Mouse (Mus musculus) hindbrain, embryonic 11.5 days (tissue): ENCODE measurements at regions not wholly inside any gene's neighbourhood (a gene's known extent, or its start where the extent isn't known, plus 50 kb on each side); places are given as distances from the start of the nearest gene placed in this dataset.

Experiments
- ATAC-seq: fragments of 200-750 bp; cut with Nextera tagmentation; 2 replicates; pipeline ENCODE4 v1.8.0; 2017; ENCODE audit warnings: mild to moderate bottlenecking, moderate TSS enrichment, moderate library complexity; ENCODE audit not compliant: low FRiP score
- DNase-seq: peaks from one replicate; pipeline ENCODE4 v3.0.0-alpha.2; 2015; ENCODE audit warnings: low spot score
- H3K27ac ChIP-seq: fragments of 300-500 bp; sonication (generic); 2 replicates; pipeline ENCODE4 v1.5.1; 2014; ENCODE audit warnings: mild to moderate bottlenecking, low read depth, low read length
- H3K27me3 ChIP-seq: fragments of 300-500 bp; sonication (generic); 2 replicates; pipeline ENCODE4 v1.6.1; 2014; ENCODE audit warnings: mild to moderate bottlenecking, low read length, moderate library complexity, mixed read lengths; ENCODE audit not compliant: control insufficient read depth, insufficient read depth
- H3K36me3 ChIP-seq: fragments of 300-500 bp; sonication (generic); 2 replicates; pipeline ENCODE4 v1.6.1; 2014; ENCODE audit warnings: mild to moderate bottlenecking, low read length, moderate library complexity, mixed read lengths; ENCODE audit not compliant: control insufficient read depth, insufficient read depth
- H3K4me1 ChIP-seq: fragments of 300-500 bp; sonication (generic); replicated peaks from 2 replicates; pipeline ENCODE4 v1.6.1; 2014; ENCODE audit warnings: low read length, mixed read lengths; ENCODE audit not compliant: control insufficient read depth, insufficient read depth
- H3K4me2 ChIP-seq: fragments of 300-500 bp; sonication (generic); replicated peaks from 2 replicates; pipeline ENCODE4 v1.6.1; 2014; ENCODE audit warnings: mild to moderate bottlenecking, low read depth, low read length
- H3K4me3 ChIP-seq: fragments of 300-500 bp; sonication (generic); 2 replicates; pipeline ENCODE4 v1.5.1; 2014; ENCODE audit warnings: low read depth, low read length
- H3K9ac ChIP-seq: fragments of 300-500 bp; sonication (generic); 2 replicates; pipeline ENCODE4 v1.6.1; 2014; ENCODE audit warnings: low read depth, low read length
- H3K9me3 ChIP-seq: fragments of 300-500 bp; sonication (generic); 2 replicates; pipeline ENCODE4 v1.6.1; 2016; ENCODE audit warnings: low read length; ENCODE audit not compliant: control insufficient read depth
- WGBS: fragments of 180-500 bp; shearing (Covaris S2); extraction: QIAGEN DNeasy Blood & Tissue Kit; methylation state at CpG from one replicate; pipeline ENCODE4 v1.1.7; 2014; 5-methylcytosine and 5-hydroxymethylcytosine counted together

DNA sequence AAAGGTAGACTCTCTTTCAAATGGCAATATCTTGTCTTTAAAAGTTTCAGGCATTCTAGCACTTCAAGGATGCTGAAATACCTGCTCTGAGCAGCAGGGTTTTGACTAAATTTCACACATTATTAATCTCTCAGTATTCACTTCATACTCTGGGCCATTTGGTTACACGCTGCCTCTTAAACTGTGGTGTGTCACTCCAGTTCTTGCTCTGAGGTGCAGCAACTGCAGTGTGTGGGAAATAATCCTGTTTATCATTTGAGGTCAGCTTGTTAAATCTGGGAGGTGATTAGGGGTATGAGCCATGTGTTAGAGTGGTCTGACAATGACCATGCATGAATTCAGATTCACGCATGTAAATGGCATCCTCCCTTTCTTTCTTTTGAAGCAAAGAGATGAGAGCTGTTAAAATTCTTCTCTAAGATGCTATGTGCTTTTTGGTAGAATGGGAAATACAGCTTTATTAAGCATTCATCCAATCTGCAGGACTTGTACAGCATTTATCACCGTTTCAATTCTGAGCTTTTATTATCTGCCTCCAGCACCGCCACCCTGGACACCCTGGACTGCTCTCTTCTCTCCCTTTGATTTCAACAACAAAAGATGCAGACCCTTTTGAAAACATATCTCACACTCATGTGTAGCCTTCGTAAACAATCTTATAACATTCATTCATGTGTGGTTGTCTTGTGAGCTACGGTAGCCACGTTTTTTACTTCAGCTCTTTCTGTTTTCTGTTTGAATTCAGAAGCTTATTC lies 362.4 kb upstream of the Gm38303 start:
- Histone ChIP-seq H3K4me2 (no peak overlapping the region), H3K27me3 (no peaks in the 10 kb centered on the region), H3K27ac (no peak overlapping the region), H3K9ac (no peak overlapping the region), H3K4me1 (no peaks in the 10 kb centered on the region), H3K4me3 (no peak overlapping the region), H3K36me3 (no peaks in the 10 kb centered on the region), H3K9me3 (no peaks in the 10 kb centered on the region)
- no peak for DNase-seq
- ATAC-seq, result no peak
- whole genome bisulfite sequencing, result 85% methylated on average over 7 of the region's 7 CpGs

DNA sequence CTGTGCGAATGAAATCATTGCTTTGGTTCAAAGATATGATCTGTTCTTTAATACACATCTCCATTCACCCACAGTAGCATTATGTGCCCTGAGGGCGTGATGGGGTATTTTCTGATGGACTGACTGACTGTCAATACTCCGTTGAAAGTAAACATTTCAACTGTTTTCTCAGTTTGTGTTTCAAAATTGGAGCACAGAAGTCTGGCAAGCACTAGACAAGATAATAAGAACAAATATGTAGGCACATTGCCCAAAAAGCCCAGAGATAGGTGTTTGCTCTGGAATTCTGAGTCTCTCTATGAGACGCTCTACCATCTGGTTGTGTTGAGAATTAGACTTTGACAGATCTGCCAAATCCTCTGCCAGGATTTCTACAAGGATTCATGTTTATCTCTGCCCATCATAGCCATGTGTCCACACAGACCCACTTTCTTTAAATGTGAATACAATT lies 350.0 kb upstream of the Gm38303 start:
- DNase-seq (no peak), ATAC-seq (no peak)
- Histone ChIP-seq H3K27me3 (no peaks in the 10 kb centered on the region), H3K4me3 (no peak overlapping the region), H3K27ac (no peak overlapping the region), H3K4me2 (no peak overlapping the region), H3K4me1 (no peaks in the 10 kb centered on the region), H3K36me3 (no peaks in the 10 kb centered on the region), H3K9me3 (no peaks in the 10 kb centered on the region), H3K9ac (no peak overlapping the region)
- 62% methylated on average over 4 of the region's 4 CpGs for WGBS

DNA sequence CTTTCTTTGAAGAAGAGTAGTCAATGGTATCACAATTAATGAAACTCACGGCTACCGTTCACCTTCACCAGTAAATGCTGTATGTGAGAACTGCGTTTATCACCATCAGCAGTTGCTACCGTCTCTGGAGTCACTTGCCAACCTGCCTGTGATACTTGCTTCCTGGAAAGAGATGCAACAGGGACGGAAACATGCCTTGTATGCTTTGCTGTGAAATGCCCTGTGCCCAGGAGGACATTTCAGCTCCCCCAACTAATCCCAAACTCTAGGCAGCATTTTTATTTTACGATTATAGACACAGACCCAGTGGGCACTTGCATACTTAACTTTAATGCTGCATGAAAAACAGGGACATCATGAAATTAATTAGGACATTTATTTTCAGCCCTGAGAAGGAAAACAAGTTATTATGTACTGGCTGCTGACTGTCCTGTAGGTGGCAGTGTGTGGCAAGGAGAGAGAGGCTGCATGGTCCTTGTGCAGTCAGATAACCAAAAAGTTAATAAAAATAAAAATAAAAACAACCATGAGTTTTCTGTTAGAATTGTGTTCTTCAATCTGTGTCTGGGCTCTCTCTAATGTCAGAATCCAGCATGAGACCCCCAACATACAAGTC lies 349.5 kb upstream of the Gm38303 start:
- Histone ChIP-seq H3K9me3 (no peaks in the 10 kb centered on the region), H3K4me1 (no peaks in the 10 kb centered on the region), H3K27ac (no peak overlapping the region), H3K27me3 (no peaks in the 10 kb centered on the region), H3K4me2 (no peak overlapping the region), H3K36me3 (no peaks in the 10 kb centered on the region), H3K4me3 (no peak overlapping the region), H3K9ac (no peak overlapping the region)
- DNase-seq, result peak; percentile 67
- WGBS, result 66% methylated on average over 6 of the region's 6 CpGs
- peak; percentile 74 for ATAC-seq

DNA sequence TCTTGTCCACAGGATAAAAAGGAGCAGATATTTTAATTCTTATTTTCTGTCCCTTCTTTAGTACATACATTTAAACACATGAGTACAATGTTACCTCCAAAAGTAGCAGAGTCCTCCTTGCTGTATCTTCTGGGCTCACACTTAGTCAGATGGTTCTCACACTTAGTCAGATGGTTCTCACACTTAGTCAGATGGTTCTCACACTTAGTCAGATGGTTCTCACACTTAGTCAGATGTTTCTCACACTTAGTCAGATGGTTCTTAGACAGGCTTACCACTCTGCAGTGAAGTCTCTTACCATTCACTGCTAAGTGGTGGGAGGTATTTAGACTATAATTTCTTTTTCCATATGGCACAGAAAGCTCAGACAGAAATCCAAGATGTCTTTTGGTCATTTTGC lies 346.5 kb upstream of the Gm38303 start:
- Histone ChIP-seq H3K4me2 (no peak overlapping the region), H3K27me3 (no peaks in the 10 kb centered on the region), H3K9me3 (no peaks in the 10 kb centered on the region), H3K9ac (no peak overlapping the region), H3K27ac (no peak overlapping the region), H3K4me3 (no peak overlapping the region), H3K36me3 (no peaks in the 10 kb centered on the region), H3K4me1 (no peaks in the 10 kb centered on the region)
- DNase-seq, result no peak
- ATAC-seq, result no peak

DNA sequence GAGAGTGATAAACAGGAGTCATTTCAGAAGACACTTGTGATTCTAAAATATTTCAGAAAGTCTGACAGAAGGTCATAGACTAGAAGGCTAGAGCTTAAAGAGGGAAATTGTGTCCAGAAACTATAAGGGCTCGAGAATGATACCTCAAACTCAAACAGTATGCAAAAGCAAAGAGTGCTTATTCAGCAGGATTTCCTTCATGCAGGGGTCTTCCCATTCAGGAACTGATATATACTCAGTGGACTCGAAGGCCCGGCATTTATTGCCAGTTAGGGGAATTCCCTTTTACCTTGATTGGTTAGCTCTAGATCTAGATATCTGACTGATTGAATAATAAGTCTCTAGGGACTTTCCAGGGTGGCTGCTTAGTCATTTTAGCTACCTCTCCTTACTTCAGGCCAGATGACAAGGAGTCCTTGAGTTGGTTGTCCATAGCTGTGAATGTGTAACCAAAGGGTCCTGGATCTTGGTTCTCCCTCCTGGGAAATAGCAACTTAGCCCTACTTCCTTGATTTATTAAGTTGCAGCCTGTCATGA lies 312.6 kb upstream of the Gm38303 start:
- 83% methylated on average over 3 of the region's 3 CpGs for WGBS
- Histone ChIP-seq H3K27me3 (no peaks in the 10 kb centered on the region), H3K36me3 (no peaks in the 10 kb centered on the region), H3K9ac (no peak overlapping the region), H3K4me3 (no peak overlapping the region), H3K27ac (no peak overlapping the region), H3K4me2 (no peak overlapping the region), H3K4me1 (no peaks in the 10 kb centered on the region), H3K9me3 (no peaks in the 10 kb centered on the region)
- ATAC-seq (no peak), DNase-seq (no peak)
